Mouse (Mus musculus) liver, embryonic 16.5 days (tissue): ENCODE data around the gene Gmppa. TPM values are rescaled to one million over a fixed set of nuclear protein-coding genes. Genes with fewer than 3 reads are reported as not detected.
A peak's percentile ranks its signal among the peaks of the same experiment; 100 is the strongest.

ENCODE experiments used
- ATAC-seq: fragments of 200-750 bp; cut with Nextera tagmentation; 2 replicates; pipeline ENCODE4 v1.8.0; 2017; ENCODE audit warnings: low read depth, mild to moderate bottlenecking, moderate number of reproducible peaks, moderate library complexity
- H3K27ac ChIP-seq: fragments of 300-500 bp; sonication (generic); 2 replicates; pipeline ENCODE4 v1.5.1; 2014; ENCODE audit warnings: mild to moderate bottlenecking, low read length
- H3K27me3 ChIP-seq: fragments of 300-500 bp; sonication (generic); 2 replicates; pipeline ENCODE4 v1.6.1; 2014; ENCODE audit warnings: low read depth, low read length, mixed read lengths; ENCODE audit not compliant: control insufficient read depth, insufficient read depth
- H3K36me3 ChIP-seq: fragments of 300-500 bp; sonication (generic); 2 replicates; pipeline ENCODE4 v1.6.1; 2014; ENCODE audit warnings: mild to moderate bottlenecking; ENCODE audit not compliant: control insufficient read depth, insufficient read depth
- H3K4me1 ChIP-seq: fragments of 300-500 bp; sonication (generic); 2 replicates; pipeline ENCODE4 v1.6.1; 2014; ENCODE audit warnings: low read depth, low read length, mixed read lengths; ENCODE audit not compliant: control insufficient read depth
- H3K4me2 ChIP-seq: fragments of 300-500 bp; sonication (generic); 2 replicates; pipeline ENCODE4 v1.6.1; 2014; ENCODE audit warnings: low read depth, low read length, mixed read lengths
- H3K4me3 ChIP-seq: fragments of 300-500 bp; sonication (generic); 2 replicates; pipeline ENCODE4 v1.5.1; 2014; ENCODE audit warnings: low read depth, mild to moderate bottlenecking, low read length
- H3K9ac ChIP-seq: fragments of 300-500 bp; sonication (generic); 2 replicates; pipeline ENCODE4 v1.6.1; 2014; ENCODE audit warnings: low read depth, low read length
- H3K9me3 ChIP-seq: fragments of 300-500 bp; sonication (generic); replicated peaks from 2 replicates; pipeline ENCODE4 v1.6.1; 2016; ENCODE audit warnings: low read length; ENCODE audit not compliant: control insufficient read depth
- WGBS: fragments of 180-500 bp; shearing (Covaris S2); extraction: QIAGEN DNeasy Blood & Tissue Kit; methylation state at CpG from one replicate; pipeline ENCODE4 v1.1.7; 2014; ENCODE audit not compliant: insufficient replicate concordance; 5-methylcytosine and 5-hydroxymethylcytosine counted together
- polyA plus RNA-seq: library from polyadenylated mRNA; unstranded; fragments of >200 nt; fragmentation: Nextera tagmentation; extraction: Ambion mirVana; gene quantifications from 2 replicates; pipeline ENCODE4 v1.2.1, GENCODE M21; 2015

The Gmppa gene
- polyA plus RNA-seq, 1 experiment from 2014 or later, result 35.7 TPM

- WGBS, result 61% methylated on average over 9 of the region's 9 CpGs
- H3K4me3 ChIP-seq, result no peak overlapping the region
- no peaks in the 10 kb centered on the region for H3K9me3 ChIP-seq
Observed at GRCm38 (mm10) chr1:75442171-75442570, 6.4 kb downstream of the Gmppa start.

DNA sequence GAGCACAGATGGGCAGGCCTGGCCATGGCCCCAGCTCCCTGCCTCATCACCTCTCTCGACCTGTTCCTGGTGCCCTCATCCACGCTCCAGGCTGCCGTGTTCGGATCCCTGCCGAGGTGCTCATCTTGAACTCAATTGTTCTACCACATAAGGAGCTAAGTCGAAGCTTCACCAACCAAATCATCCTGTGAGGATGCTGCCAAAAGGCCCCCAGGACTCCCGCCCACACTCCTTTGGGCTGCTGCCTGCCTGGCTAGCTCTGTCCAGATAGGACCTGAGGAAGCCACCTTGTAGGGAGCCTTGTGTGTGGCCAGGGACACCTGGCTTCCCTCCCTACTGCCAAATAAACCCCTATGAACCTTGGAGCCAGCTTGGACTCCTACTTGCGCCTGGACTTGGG lies 7.1 kb downstream of the Gmppa start:
- Histone ChIP-seq H3K27ac (no peak overlapping the region), H3K4me2 (no peak overlapping the region), H3K4me3 (no peak overlapping the region), H3K4me1 (peaks cover 34% of the 10 kb centered on the region), H3K9ac (no peak overlapping the region), H3K9me3 (no peaks in the 10 kb centered on the region), H3K27me3 (peaks cover 18% of the 10 kb centered on the region), H3K36me3 (no peaks in the 10 kb centered on the region; the same call in 1 of the 2 replicates)
- no peak for ATAC-seq
- 65% methylated on average over 8 of the region's 8 CpGs for WGBS

More at GRCm38 (mm10) chr1:75442171-75442570, 6.4 kb downstream of the Gmppa start:
- H3K27ac ChIP-seq, result no peak overlapping the region
- H3K9ac ChIP-seq, result no peak overlapping the region
- H3K4me1 ChIP-seq, result peaks cover 27% of the 10 kb centered on the region
- H3K27me3 ChIP-seq, result peaks cover 12% of the 10 kb centered on the region
- no peak overlapping the region for H3K4me2 ChIP-seq
- no peak for ATAC-seq
- no peaks in the 10 kb centered on the region; the same call in 1 of the 2 replicates for H3K36me3 ChIP-seq

DNA sequence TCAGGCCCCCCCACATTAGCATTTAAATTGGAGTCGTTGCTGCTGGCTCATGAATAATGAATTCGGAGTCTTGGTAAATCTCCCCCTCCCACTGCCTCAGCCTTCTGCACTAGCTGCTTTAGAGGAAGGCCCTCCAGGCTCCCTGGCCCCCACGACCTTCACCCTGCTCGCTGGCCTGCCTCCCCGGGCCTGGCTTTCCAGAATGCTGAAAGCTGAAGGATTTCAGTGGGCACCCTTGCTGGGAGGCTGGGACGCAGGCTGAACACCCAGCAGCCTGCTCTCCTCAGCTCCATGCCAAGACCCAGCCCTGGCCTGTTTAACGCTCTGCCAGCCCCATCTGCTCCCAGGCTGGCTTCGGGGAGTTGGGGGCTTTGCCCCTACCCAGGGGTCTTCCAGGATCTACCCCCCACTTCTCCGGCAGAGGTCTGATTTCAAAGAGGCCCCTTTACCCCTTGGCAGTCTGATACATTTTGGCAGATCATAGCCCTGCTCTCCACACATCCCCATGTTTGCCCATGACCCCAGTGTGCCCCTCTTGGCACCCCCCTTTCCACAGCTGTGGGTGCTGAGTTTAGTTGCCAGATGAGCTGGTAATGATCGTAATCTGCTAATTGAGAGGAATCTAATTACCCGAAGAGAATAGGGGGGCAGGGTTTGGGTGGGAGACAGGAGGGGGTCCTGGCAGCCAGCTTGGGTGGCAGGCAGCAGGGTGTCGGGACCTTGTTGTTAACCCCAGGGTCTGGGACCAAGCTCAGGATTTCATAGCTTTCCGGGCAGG lies 7.7 kb downstream of the Gmppa start:
- no peak overlapping the region for H3K4me2 ChIP-seq
- WGBS, result 61% methylated on average over 13 of the region's 13 CpGs
- H3K9me3 ChIP-seq, result no peaks in the 10 kb centered on the region
- no peak for ATAC-seq
- H3K9ac ChIP-seq, result no peak overlapping the region
- no peak overlapping the region for H3K4me3 ChIP-seq
- H3K27ac ChIP-seq, result no peak overlapping the region
- H3K4me1 ChIP-seq, result peaks cover 39% of the 10 kb centered on the region
- H3K36me3 ChIP-seq, result no peaks in the 10 kb centered on the region; the same call in 1 of the 2 replicates
- H3K27me3 ChIP-seq, result peaks cover 24% of the 10 kb centered on the region

DNA sequence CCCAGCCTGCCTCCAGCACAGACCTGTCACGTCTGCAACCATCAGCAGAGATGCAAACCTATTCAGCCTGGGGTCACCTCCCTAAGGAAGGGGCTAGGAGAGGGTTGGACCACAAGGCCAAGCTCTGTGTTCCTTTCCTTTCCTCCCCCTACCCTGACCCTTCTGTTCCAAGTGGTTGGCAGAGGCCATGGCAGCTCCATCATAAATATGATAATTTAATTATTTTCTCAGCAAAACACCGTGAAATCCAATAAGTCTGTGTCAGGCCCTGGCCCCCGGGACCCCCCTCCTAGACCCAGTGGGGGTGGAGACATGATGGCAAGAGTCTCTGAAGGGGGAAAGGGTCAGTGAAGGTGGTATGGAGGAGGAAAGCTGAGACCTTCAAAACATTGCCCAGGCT lies 8.5 kb downstream of the Gmppa start:
- Histone ChIP-seq H3K9me3 (no peaks in the 10 kb centered on the region), H3K36me3 (no peaks in the 10 kb centered on the region; the same call in 1 of the 2 replicates), H3K4me2 (no peak overlapping the region), H3K27ac (no peak overlapping the region), H3K4me1 (peaks cover 46% of the 10 kb centered on the region), H3K4me3 (no peak overlapping the region), H3K27me3 (peaks cover 32% of the 10 kb centered on the region), H3K9ac (no peak overlapping the region)
- ATAC-seq, result no peak
- 44% methylated on average over 3 of the region's 3 CpGs for WGBS

- Histone ChIP-seq H3K4me2 (peak overlapping the region; percentile 58), H3K4me3 (no peak overlapping the region; the same call in 1 of the 2 replicates), H3K9me3 (no peaks in the 10 kb centered on the region), H3K27me3 (peaks cover 42% of the 10 kb centered on the region), H3K9ac (no peak overlapping the region), H3K27ac (no peak overlapping the region; the same call in 1 of the 2 replicates), H3K36me3 (no peaks in the 10 kb centered on the region; the same call in 1 of the 2 replicates), H3K4me1 (peaks cover 56% of the 10 kb centered on the region)
- ATAC-seq, result peak; percentile 58
- 9% methylated on average over 9 of the region's 9 CpGs for WGBS
Observed at GRCm38 (mm10) chr1:75445141-75445701, 9.5 kb downstream of the Gmppa start.

- peak; percentile 63 for ATAC-seq
- Histone ChIP-seq H3K4me1 (peaks cover 63% of the 10 kb centered on the region), H3K4me3 (peak overlapping the region; percentile 26; the same call in 1 of the 2 replicates), H3K9me3 (no peaks in the 10 kb centered on the region), H3K9ac (peak overlapping the region; percentile 43), H3K4me2 (peak overlapping the region; percentile 58), H3K27me3 (peaks cover 50% of the 10 kb centered on the region), H3K36me3 (no peaks in the 10 kb centered on the region), H3K27ac (peak overlapping the region; percentile 29; the same call in 1 of the 2 replicates)
- 2% methylated on average over 22 of the region's 22 CpGs for WGBS
Observed at GRCm38 (mm10) chr1:75445751-75446611, 10.3 kb downstream of the Gmppa start.

DNA sequence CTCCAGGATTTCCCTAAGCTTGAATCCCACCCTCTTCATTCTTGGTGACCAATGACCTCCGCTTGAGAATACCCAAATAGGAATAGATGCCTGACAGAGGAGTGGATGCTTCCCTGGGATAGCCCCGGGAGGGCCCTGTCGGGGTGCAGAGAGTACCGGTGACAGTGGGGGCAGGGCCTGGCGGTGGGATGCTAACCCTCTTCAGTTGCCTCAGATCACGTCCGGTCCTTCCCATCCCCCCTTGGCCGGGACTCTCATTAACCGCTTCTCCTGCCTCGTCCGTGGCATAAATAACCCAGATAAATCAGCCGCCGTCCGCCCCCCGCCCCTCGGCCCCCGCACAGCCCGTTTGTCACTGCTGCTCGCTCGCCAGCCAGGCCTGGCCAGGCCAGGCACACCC lies 10.9 kb downstream of the Gmppa start:
- no peak for ATAC-seq
- H3K27ac ChIP-seq, result no peak overlapping the region; the same call in 1 of the 2 replicates
- WGBS, result 2% methylated on average over 19 of the region's 20 CpGs
- H3K36me3 ChIP-seq, result no peaks in the 10 kb centered on the region
- H3K4me3 ChIP-seq, result peak overlapping the region; percentile 26; the same call in 1 of the 2 replicates
- peaks cover 64% of the 10 kb centered on the region for H3K4me1 ChIP-seq
- no peaks in the 10 kb centered on the region for H3K9me3 ChIP-seq
- peaks cover 56% of the 10 kb centered on the region for H3K27me3 ChIP-seq
- no peak overlapping the region for H3K9ac ChIP-seq
- H3K4me2 ChIP-seq, result peak overlapping the region; percentile 58

DNA sequence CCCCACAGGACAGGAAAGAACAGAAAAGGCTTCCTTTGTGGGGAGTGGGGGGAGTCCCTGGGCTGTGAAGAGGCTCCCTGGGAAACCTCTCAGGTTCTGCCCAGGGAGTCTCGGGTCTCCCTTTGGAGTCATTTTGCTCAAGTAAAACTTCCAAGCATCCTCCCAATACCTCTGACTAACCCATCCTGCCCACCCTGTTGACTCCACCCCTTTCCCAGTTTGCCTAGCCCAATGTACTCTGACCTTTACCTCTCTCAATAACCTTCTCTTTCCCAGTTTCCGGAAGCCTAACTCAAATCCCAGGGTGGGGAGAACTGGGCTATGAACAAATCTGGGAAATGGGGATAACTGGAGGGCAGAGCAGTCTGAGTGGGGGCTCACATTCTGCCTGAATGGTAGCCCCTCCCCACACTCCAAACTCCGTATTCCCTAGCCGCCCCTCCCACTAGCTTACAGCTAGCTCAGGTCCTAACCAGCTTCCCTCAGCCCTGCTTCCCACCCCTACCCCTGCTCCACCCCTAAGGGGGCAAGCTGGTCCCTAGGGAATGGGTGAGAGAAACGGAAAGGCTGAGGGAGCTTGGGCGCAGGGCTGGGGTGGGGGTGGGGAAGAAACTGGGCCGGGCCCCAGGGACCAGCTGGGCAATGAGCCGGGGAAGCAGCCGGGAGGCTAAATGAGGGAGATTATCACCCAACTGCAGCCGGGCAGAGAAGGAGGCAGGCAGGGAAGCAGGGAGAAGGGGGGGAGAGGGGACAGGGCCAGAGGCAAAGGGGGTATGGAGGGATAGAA lies 11.7 kb downstream of the Gmppa start:
- WGBS, result 2% methylated on average over 10 of the region's 10 CpGs
- H3K27me3 ChIP-seq, result peaks cover 64% of the 10 kb centered on the region
- peaks cover 64% of the 10 kb centered on the region for H3K4me1 ChIP-seq
- 0 out of 2 replicates have a peak, but pooled peaks have one; percentile 9 for ATAC-seq
- peak overlapping the region; percentile 58 for H3K4me2 ChIP-seq
- H3K36me3 ChIP-seq, result no peaks in the 10 kb centered on the region
- no peak overlapping the region for H3K9ac ChIP-seq
- no peak overlapping the region for H3K27ac ChIP-seq
- no peaks in the 10 kb centered on the region for H3K9me3 ChIP-seq
- H3K4me3 ChIP-seq, result no peak overlapping the region
